Mouse (Mus musculus) neural tube, embryonic 13.5 days (tissue): ENCODE measurements around the gene Trim3. TPM values are rescaled to one million over a fixed set of nuclear protein-coding genes. Genes with fewer than 3 reads are reported as not detected.

Experiments used
- ATAC-seq: fragments of 200-750 bp; cut with Nextera tagmentation; 2 replicates; pipeline ENCODE4 v1.8.0; 2017; ENCODE audit warnings: low read depth, mild to moderate bottlenecking, moderate TSS enrichment, moderate library complexity
- H3K27ac ChIP-seq: fragments of 300-500 bp; sonication (generic); replicated peaks from 2 replicates; pipeline ENCODE4 v1.5.1; 2015; ENCODE audit warnings: moderate library complexity, mild to moderate bottlenecking, inconsistent platforms
- H3K27me3 ChIP-seq: fragments of 300-500 bp; sonication (generic); 2 replicates; pipeline ENCODE4 v1.6.1; 2015; ENCODE audit warnings: mild to moderate bottlenecking, inconsistent platforms
- H3K36me3 ChIP-seq: fragments of 300-500 bp; sonication (generic); 2 replicates; pipeline ENCODE4 v1.6.1; 2015; ENCODE audit warnings: mild to moderate bottlenecking, inconsistent platforms
- H3K4me1 ChIP-seq: fragments of 300-500 bp; sonication (generic); replicated peaks from 2 replicates; pipeline ENCODE4 v1.6.1; 2015; ENCODE audit warnings: inconsistent platforms
- H3K4me2 ChIP-seq: fragments of 300-500 bp; sonication (generic); 2 replicates; pipeline ENCODE4 v1.6.1; 2015; ENCODE audit warnings: inconsistent platforms, mild to moderate bottlenecking, moderate library complexity
- H3K4me3 ChIP-seq: fragments of 300-500 bp; sonication (generic); 2 replicates; pipeline ENCODE4 v1.5.1; 2015; ENCODE audit warnings: mild to moderate bottlenecking, inconsistent platforms
- H3K9ac ChIP-seq: fragments of 300-500 bp; sonication (generic); 2 replicates; pipeline ENCODE4 v1.6.1; 2015; ENCODE audit warnings: moderate library complexity, mild to moderate bottlenecking, inconsistent platforms
- H3K9me3 ChIP-seq: fragments of 300-500 bp; sonication (generic); 2 replicates; pipeline ENCODE4 v1.6.1; 2016; ENCODE audit warnings: inconsistent platforms
- WGBS: fragments of 180-500 bp; shearing (Covaris S2); methylation state at CpG from one replicate; pipeline ENCODE4 v1.1.7; 2015; 5-methylcytosine and 5-hydroxymethylcytosine counted together
- polyA plus RNA-seq: library from polyadenylated mRNA; unstranded; fragments of >200 nt; fragmentation: Nextera tagmentation; extraction: Ambion mirVana; gene quantifications from 2 replicates; pipeline ENCODE4 v1.2.1, GENCODE M21; 2015

The Trim3 gene
- polyA plus RNA-seq, 1 experiment from 2014 or later: 84.1 TPM

DNA sequence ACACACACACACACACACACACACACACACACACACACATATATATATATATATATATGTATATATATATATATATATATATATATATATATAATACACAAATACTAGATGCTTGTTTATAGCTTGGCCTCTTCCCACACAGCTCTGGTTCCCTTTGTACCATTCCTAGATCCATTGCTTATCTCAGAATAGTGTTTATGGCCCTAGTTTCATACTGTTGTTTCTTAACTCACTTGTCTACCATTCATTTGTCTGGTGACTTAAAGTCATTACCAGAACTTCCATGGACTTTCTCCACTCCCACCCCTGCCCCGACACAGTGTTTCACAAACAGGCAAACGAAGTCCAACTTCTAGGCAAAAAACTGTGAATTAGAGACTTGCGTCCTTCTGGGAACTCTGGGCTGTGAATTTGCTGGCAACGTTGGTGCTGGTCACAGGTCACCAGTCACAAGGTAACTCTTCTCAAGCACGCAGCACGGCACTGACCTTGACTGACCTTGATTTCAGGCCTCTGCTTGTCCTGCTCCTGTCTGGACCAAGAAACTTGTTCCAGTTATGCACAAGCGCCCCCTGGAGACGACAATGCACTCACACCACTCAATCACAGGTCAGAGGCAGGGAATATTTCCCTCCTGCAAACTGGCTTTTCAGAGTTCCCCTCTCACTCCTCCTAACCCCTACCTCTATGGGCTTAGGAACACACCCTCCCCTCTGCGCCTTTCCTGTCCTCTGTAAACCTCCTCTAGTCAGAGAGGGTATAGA, 30.3 kb downstream of the Trim3 start:
- no peaks in the 10 kb centered on the region for H3K4me1 ChIP-seq
- H3K27me3 ChIP-seq: no peaks in the 10 kb centered on the region
- H3K9me3 ChIP-seq: no peaks in the 10 kb centered on the region
- no peak overlapping the region for H3K9ac ChIP-seq
- H3K27ac ChIP-seq: no peak overlapping the region
- H3K4me2 ChIP-seq: no peak overlapping the region
- WGBS: 38% methylated on average over 9 of the region's 9 CpGs
- no peak overlapping the region for H3K4me3 ChIP-seq
- H3K36me3 ChIP-seq: no peaks in the 10 kb centered on the region
- ATAC-seq: peak; percentile 50; the same call in 1 of the 2 replicates

DNA sequence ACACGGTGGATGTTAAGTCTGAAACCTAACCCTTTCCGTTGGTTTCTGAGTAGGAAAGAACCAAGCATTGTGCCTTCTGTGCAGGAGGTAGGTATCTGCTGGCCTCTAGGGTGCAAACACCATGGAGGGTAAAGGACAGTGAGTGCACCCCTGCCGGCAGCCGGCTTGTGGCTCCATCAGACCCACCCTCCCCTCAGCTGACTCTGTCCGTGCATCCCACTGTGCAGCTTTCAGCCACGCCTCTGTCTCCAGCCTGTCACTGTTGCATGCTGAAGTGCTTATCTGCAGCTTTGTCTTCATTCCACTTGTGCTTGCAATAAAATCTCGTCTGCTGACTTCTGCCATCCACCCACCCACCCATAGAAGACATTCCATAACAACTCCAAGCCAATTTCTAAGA, 43.3 kb downstream of the Trim3 start:
- Histone ChIP-seq H3K27me3 (no peaks in the 10 kb centered on the region), H3K4me2 (no peak overlapping the region), H3K4me1 (no peaks in the 10 kb centered on the region), H3K9me3 (no peaks in the 10 kb centered on the region), H3K36me3 (no peaks in the 10 kb centered on the region), H3K27ac (no peak overlapping the region), H3K4me3 (no peak overlapping the region), H3K9ac (no peak overlapping the region)
- WGBS: 33% methylated on average over 7 of the region's 7 CpGs
- ATAC-seq: no peak

DNA sequence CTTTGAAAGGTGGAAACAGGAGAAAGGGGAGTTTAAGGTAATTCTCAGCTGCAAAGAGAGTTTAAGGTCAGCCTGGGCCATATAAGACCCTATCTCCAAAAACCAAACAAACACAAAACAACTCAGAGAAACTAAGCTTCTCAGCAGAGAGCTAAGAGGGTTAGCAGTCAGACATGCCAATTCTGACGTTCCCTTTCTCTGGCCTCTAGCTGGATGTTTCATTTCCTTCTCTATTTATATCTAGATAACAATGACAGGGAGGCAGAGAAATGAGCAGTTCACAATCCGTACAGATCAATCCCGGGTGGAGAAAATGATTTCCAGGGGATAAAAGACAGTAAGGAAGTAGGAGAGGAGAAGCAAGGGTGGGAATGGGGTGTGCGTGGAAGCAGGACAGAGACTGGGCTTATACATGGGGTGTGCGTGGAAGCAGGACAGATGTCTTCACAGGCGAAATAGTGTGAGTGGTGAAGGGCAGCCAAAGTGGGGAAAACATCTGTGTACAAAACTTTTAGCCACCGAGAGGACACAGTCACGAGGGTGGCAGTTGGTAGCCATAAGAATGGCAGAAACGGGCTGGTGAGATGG, 45.0 kb downstream of the Trim3 start:
- Histone ChIP-seq H3K4me2 (no peak overlapping the region), H3K27me3 (no peaks in the 10 kb centered on the region), H3K9me3 (no peaks in the 10 kb centered on the region), H3K4me1 (no peaks in the 10 kb centered on the region), H3K9ac (no peak overlapping the region), H3K4me3 (no peak overlapping the region), H3K27ac (no peak overlapping the region), H3K36me3 (no peaks in the 10 kb centered on the region)
- 81% methylated on average over 9 of the region's 9 CpGs for WGBS
- no peak for ATAC-seq

DNA sequence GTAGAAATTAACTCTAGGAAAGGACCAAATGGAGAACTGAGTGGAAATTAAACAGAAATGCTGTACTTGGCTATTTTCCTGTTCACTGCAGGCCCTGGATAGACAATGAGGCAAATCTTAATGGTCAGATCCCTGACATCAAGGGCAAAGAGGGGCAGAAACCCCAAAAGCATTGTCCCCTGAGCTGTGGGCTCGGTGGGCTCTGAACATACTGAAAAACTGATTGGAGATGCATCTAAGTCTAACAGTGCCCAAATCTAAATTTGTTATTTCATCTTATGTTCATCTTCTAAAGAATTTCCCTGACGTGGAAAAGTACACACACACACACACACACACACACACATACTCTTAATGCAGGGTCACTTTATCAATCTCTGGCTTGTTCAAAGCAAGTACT, 51.4 kb downstream of the Trim3 start:
- Histone ChIP-seq H3K4me1 (peaks cover 41% of the 10 kb centered on the region), H3K36me3 (no peaks in the 10 kb centered on the region), H3K27me3 (no peaks in the 10 kb centered on the region), H3K4me3 (peak overlapping the region; percentile 81), H3K27ac (peak overlapping the region; percentile 97), H3K4me2 (peak overlapping the region; percentile 81), H3K9me3 (no peaks in the 10 kb centered on the region), H3K9ac (peak overlapping the region; percentile 88)
- WGBS: 84% methylated on average over 2 of the region's 2 CpGs
- ATAC-seq: no peak

DNA sequence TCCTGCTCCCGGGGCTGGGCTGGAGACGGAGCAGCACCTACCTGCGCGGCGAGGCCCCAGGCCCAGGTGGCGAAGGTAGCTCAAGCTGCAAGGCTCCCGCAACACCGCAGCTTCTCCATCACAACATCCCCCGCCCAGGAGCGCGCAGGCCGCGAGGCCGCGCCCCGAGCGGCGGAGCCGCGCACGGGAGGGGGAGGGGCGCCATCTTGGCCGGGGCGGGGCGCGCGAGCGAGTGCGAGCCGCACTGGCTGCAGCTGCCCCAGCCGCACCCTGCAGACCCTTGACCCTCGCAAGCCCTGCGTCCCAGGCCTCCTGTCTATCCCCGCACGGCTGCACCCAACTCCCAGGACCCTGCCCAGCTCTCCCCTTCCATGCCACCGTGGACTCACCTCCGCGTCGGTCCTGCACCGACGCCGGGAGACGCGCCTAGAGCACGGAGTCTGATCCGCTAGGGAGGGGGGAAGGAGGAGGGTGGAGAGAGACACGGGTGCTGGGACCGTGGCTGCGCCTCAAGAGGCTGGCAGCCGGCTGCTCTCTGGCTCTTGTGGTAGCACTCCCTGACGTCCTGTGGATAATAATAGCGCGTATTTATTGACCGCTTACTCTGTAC, 52.2 kb downstream of the Trim3 start, which contains the start of gene Apbb1:
Apbb1 (minus strand) TSS at position 560 of the 610 bp plus-strand sequence.
- H3K4me3 ChIP-seq: peak within 1 kb of the TSS; percentile 81
- H3K4me2 ChIP-seq: peak within 1 kb of the TSS; percentile 81
- ATAC-seq: peak; percentile 94
- peak within 1 kb of the TSS; percentile 88 for H3K9ac ChIP-seq
- peak within 1 kb of the TSS; percentile 97 for H3K27ac ChIP-seq
- H3K36me3 ChIP-seq: no peaks in the 10 kb centered on the region
- peaks cover 49% of the 10 kb centered on the region for H3K4me1 ChIP-seq
- under 1% methylated on average over 54 of the region's 54 CpGs for WGBS
- no peaks in the 10 kb centered on the region for H3K27me3 ChIP-seq
- H3K9me3 ChIP-seq: no peaks in the 10 kb centered on the region

DNA sequence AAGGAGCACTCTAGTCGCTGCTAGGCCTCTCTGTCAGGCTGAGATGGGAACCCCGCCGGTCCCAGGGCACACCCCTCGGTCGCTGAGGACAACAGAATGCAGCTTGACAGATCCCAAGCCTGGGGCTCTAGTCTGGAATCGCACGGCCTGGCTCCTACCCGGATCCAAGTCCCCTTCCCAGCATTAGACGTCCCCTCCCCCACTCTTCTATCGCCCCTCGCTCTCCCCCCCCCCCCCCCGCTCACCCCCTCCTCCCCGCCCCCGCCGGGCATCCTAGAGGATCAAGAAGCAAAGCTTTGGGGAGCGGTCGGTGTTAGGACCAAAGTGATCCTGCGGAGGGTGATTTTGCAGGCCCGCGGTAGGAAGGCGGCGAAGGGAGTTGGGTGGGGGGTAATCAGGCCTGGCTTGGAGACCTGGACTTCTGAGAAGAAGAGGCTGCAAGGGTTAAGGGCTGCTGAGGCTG, 52.7 kb downstream of the Trim3 start:
- H3K4me3 ChIP-seq: peak overlapping the region; percentile 81
- WGBS: under 1% methylated on average over 16 of the region's 22 CpGs
- peaks cover 55% of the 10 kb centered on the region for H3K4me1 ChIP-seq
- peak; percentile 78 for ATAC-seq
- peak overlapping the region; percentile 88 for H3K9ac ChIP-seq
- H3K4me2 ChIP-seq: peak overlapping the region; percentile 81
- no peaks in the 10 kb centered on the region for H3K9me3 ChIP-seq
- H3K27ac ChIP-seq: peak overlapping the region; percentile 97
- no peaks in the 10 kb centered on the region for H3K36me3 ChIP-seq
- no peaks in the 10 kb centered on the region for H3K27me3 ChIP-seq

DNA sequence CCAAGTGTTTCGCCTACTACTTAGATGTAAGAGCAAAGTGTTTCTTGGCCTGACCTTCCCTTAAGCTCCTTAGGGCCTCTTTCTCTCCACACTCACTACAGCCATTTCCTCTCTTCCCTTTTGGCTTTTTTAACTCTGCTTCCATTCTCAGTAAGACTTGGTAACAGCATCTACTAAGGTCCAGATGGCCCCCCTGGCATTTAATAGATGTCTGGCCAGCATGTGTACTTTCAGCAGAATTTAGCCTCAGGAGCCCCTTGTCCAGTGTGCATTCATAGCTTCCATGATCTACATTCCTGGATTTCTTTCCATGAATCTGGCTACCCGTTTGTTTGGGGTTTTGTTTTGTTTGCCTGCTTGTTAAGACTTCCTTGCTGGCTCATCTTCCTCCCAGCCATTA, 54.9 kb downstream of the Trim3 start:
- Histone ChIP-seq H3K9ac (no peak overlapping the region), H3K27me3 (no peaks in the 10 kb centered on the region), H3K27ac (no peak overlapping the region), H3K9me3 (no peaks in the 10 kb centered on the region), H3K36me3 (peaks cover 16% of the 10 kb centered on the region), H3K4me3 (no peak overlapping the region), H3K4me1 (peaks cover 76% of the 10 kb centered on the region), H3K4me2 (peak overlapping the region; percentile 81; the same call in 1 of the 2 replicates)
- WGBS: 82% methylated on average over 2 of the region's 2 CpGs
- no peak for ATAC-seq

DNA sequence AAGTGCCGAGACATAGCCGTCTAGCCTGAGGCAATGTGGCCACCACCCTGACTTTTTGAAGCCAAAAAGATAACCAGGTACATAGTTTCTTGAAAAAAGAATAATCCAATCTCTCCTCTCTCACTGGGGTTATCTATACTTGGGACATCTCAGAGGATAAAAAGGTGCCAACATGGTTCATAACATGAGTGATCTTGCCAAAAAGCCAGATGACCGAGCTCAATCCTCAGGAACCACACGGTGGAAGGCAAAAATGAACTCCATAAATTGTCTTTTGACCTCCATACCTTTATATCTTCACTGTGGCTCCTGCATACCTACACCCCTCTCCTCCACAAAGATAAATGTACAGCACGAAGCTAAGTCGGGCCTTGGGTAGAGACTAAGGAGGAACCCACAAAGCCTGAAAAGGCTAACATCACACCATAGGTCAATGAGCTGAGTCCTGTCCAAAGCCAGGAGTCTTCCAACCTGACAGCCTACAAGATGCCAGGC, 55.9 kb downstream of the Trim3 start:
- H3K4me1 ChIP-seq: peaks cover 87% of the 10 kb centered on the region
- no peak overlapping the region for H3K27ac ChIP-seq
- ATAC-seq: no peak
- H3K9me3 ChIP-seq: no peaks in the 10 kb centered on the region
- 96% methylated on average over 6 of the region's 6 CpGs for WGBS
- H3K27me3 ChIP-seq: no peaks in the 10 kb centered on the region
- peaks cover 26% of the 10 kb centered on the region for H3K36me3 ChIP-seq
- H3K9ac ChIP-seq: no peak overlapping the region
- H3K4me3 ChIP-seq: no peak overlapping the region
- no peak overlapping the region for H3K4me2 ChIP-seq

DNA sequence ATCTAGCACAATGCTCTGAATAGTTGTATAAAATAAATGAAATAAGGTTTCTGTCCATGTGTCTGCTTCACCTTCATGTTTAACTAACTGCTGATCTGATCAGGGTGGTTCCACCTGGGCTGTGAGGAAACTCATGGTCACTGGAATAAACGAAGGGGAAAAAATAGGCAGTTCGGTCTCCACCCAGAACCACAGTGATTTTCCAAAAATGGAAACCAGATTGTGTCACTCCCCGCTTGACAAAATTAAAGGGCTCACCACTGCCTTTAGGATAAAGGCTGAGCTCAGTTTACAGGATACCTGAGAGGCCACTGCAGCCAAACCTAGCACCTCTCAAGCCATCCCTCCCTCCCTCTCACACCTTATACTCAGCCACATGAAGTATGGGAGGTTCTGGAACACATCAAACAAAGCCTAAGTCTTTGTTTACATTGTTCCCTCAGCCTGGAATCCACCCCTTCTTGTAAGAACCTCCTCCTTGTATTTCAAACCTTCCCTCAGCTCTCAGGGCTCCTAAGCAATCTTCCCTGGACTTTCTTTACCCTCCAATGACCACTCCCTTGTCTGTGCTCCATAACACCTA, 57.1 kb downstream of the Trim3 start:
- Histone ChIP-seq H3K27ac (no peak overlapping the region), H3K4me2 (no peak overlapping the region), H3K9ac (no peak overlapping the region), H3K9me3 (no peaks in the 10 kb centered on the region), H3K4me3 (no peak overlapping the region), H3K27me3 (no peaks in the 10 kb centered on the region), H3K36me3 (peaks cover 27% of the 10 kb centered on the region), H3K4me1 (peaks cover 89% of the 10 kb centered on the region)
- WGBS: 87% methylated on average over 3 of the region's 3 CpGs
- ATAC-seq: no peak

DNA sequence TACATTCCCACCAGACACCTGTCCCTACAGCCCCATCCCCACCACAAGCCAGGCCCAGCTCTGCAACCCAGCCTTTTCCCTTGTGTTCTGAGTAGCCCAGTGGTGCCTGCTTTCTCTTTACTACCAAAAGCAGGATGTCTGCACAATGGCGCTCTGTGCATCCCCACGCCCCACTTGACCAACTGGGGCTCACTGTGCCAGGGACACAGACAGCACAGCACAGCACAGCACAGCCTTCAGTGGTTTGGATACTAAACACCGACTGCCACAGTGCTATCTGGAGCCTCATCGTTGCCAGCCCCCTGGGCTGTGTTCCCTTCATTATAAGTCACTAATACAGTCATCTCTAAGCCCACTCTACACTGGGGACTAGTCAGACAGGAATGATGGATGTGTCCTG, 58.8 kb downstream of the Trim3 start:
- Histone ChIP-seq H3K27me3 (no peaks in the 10 kb centered on the region), H3K36me3 (peaks cover 32% of the 10 kb centered on the region), H3K4me2 (no peak overlapping the region), H3K9ac (0 out of 2 replicates have a peak overlapping the region, but pooled peaks have one; percentile 12), H3K4me1 (peaks cover 97% of the 10 kb centered on the region), H3K4me3 (no peak overlapping the region), H3K9me3 (no peaks in the 10 kb centered on the region), H3K27ac (no peak overlapping the region)
- 73% methylated on average over 4 of the region's 4 CpGs for WGBS
- ATAC-seq: no peak

DNA sequence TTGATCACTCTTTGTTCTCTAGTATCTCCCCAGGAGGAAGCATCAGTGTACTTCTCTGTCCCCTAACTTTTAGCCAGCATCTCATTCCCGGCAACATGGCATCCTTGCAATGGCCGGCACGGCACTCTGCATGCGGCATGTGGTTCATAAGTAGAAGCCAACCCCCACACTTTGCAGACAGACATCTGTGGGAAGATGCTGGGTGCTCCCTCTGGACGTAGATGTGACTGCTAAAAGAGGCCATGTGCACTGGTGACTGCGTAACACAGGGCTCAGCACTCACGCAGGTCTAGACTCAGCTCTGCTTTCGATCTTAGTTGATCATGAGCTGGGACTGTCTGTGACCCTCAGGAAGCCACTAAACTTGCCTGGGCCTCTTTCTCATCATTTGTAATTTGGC, 60.4 kb downstream of the Trim3 start:
- H3K4me1 ChIP-seq: peaks cover 97% of the 10 kb centered on the region
- no peak overlapping the region for H3K4me2 ChIP-seq
- H3K27ac ChIP-seq: no peak overlapping the region
- H3K9ac ChIP-seq: no peak overlapping the region
- WGBS: 84% methylated on average over 8 of the region's 8 CpGs
- H3K9me3 ChIP-seq: no peaks in the 10 kb centered on the region
- peaks cover 32% of the 10 kb centered on the region for H3K36me3 ChIP-seq
- H3K27me3 ChIP-seq: no peaks in the 10 kb centered on the region
- ATAC-seq: no peak
- no peak overlapping the region for H3K4me3 ChIP-seq

DNA sequence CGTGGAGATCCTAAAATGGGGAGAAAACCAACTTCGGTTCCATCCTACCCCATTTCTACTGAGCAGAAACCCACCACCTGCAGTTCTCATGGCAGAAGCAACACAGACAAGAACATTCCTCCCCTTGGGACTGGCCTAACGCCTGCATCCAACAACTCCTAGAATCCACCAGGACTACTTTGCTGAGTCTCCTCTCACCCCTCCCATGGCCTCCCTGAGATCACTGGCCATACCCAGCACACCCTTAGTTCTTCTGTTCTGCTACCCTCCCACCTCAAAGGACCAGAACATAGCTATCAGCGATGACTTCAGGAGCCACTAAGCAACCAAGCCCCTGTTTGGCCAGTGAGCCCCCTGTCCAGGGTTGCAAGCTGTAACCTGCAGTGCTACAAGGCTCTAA, 62.6 kb downstream of the Trim3 start:
- Histone ChIP-seq H3K9me3 (no peaks in the 10 kb centered on the region), H3K4me3 (no peak overlapping the region), H3K9ac (peak overlapping the region; percentile 56; the same call in 1 of the 2 replicates), H3K4me2 (peak overlapping the region; percentile 55), H3K27ac (peak overlapping the region; percentile 89; the same call in 1 of the 2 replicates), H3K27me3 (no peaks in the 10 kb centered on the region), H3K36me3 (peaks cover 52% of the 10 kb centered on the region), H3K4me1 (peaks cover 80% of the 10 kb centered on the region)
- WGBS: 82% methylated on average over 4 of the region's 4 CpGs
- no peak for ATAC-seq
